Mouse (Mus musculus): ENCODE measurements around the gene Coq4. TPM values are rescaled to one million over a fixed set of nuclear protein-coding genes. Genes with fewer than 3 reads are reported as not detected.
"Not testable (repeated sequence)": the region's sequence is repeated elsewhere in the genome, so short reads cannot be mapped to it uniquely, and the experiment has no call there.

Gene Coq4
- total RNA-seq (2021), result 1 to 10 TPM; 7.4 to 8.3 TPM
- long read RNA-seq, experiment 1, transcript Coq4-201 (7 exons, 1,991 nt), result major isoform, 15 of 21 reads
- long read RNA-seq, experiment 1, partial matches to known transcripts, result 0 of 21 reads
- long read RNA-seq, experiment 1, other reads (novel, unspliced or antisense), result 6 of 21 reads
- long read RNA-seq, experiment 2, transcript Coq4-201 (7 exons, 1,991 nt), result major isoform, 12 of 14 reads
- long read RNA-seq, experiment 2, partial matches to known transcripts, result 0 of 14 reads
- long read RNA-seq, experiment 2, other reads (novel, unspliced or antisense), result 2 of 14 reads

- peak; percentile 82 for DNase-seq
Observed at GRCm38 (mm10) chr2:29787104-29787917, at the start of gene Coq4. Gene Coq4, plus strand, starts transcription at chr2:29787493.

GRCm38 (mm10) chr2:29738799-29739198 lies 48.5 kb upstream of the Coq4 start:
- DNase-seq, result no peak

GRCm38 (mm10) chr2:29739368-29739767 lies 47.9 kb upstream of the Coq4 start:
- no peak for DNase-seq

GRCm38 (mm10) chr2:29741207-29741606 lies 46.1 kb upstream of the Coq4 start:
- no peak for DNase-seq

GRCm38 (mm10) chr2:29744256-29744655 lies 43.0 kb upstream of the Coq4 start:
- no peak for DNase-seq

- DNase-seq, result no peak
Observed at GRCm38 (mm10) chr2:29747188-29747782, 40.0 kb upstream of the Coq4 start.

GRCm38 (mm10) chr2:29747852-29748251 lies 39.4 kb upstream of the Coq4 start:
- DNase-seq, result no peak

- DNase-seq, result no peak
Observed at GRCm38 (mm10) chr2:29748499-29748898, 38.8 kb upstream of the Coq4 start.

- no peak for DNase-seq
Observed at GRCm38 (mm10) chr2:29751497-29751896, 35.8 kb upstream of the Coq4 start, which contains the start of gene Gm13420. Gene Gm13420, minus strand, starts transcription at chr2:29751685.

GRCm38 (mm10) chr2:29752397-29752796 lies 34.9 kb upstream of the Coq4 start:
- no peak for DNase-seq

GRCm38 (mm10) chr2:29755693-29756092 lies 31.6 kb upstream of the Coq4 start:
- no peak for DNase-seq

- no peak for DNase-seq
Observed at GRCm38 (mm10) chr2:29764831-29765230, 22.5 kb upstream of the Coq4 start.

- no peak for DNase-seq
Observed at GRCm38 (mm10) chr2:29767976-29768709, 19.1 kb upstream of the Coq4 start.

- no peak for DNase-seq
Observed at GRCm38 (mm10) chr2:29768901-29769300, 18.4 kb upstream of the Coq4 start.

GRCm38 (mm10) chr2:29770162-29770561 lies 17.1 kb upstream of the Coq4 start:
- DNase-seq, result no peak

GRCm38 (mm10) chr2:29771611-29772461 lies 15.5 kb upstream of the Coq4 start:
- no peak for DNase-seq

GRCm38 (mm10) chr2:29773323-29773722 lies 14.0 kb upstream of the Coq4 start:
- no peak for DNase-seq

GRCm38 (mm10) chr2:29781256-29781655 lies 6.0 kb upstream of the Coq4 start:
- not testable (repeated sequence) for DNase-seq

GRCm38 (mm10) chr2:29784290-29784689 lies 3.0 kb upstream of the Coq4 start:
- no peak for DNase-seq

- DNase-seq, result peak; percentile 83
Observed at GRCm38 (mm10) chr2:29787937-29788681, 816 bp downstream of the Coq4 start, which contains the start of gene Trub2. Gene Trub2, minus strand, starts transcription at chr2:29788502.
